Mouse (Mus musculus): ENCODE results near the gene Dynll2. TPM values are rescaled to one million over a fixed set of nuclear protein-coding genes. Genes with fewer than 3 reads are reported as not detected.
A peak's percentile ranks its signal among the peaks of the same experiment; 100 is the strongest.
"Not testable (repeated sequence)": the region's sequence is repeated elsewhere in the genome, so short reads cannot be mapped to it uniquely, and the experiment has no call there.

The Dynll2 gene
- polyA plus RNA-seq, 1 experiment: 60.7 TPM

DNA sequence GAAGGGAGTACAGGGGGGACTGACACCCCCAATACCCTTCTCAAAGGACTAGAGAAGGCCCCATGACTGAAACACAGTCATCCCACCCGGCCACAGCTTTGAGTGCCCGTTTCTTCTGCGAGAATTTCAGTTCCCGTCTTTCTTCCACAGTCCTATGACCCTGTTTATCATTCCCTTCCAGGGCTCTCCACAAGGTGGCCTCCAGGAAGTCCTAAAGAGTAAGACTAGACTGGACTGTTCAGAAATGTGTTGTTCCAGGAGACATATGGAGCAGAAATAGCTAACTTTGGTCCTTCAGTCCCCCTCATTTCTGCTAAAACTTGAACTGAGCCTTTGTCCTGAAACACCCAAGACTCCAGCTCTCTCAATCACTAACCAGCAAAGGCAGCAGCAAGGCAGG is 8.4 kb downstream of the Dynll2 start:
- no peaks in the 10 kb centered on the region for H3K27me3 ChIP-seq (ENCODE audit: control insufficient read depth, insufficient read depth, low read length)
- TF ChIP-seq POLR2A (IDR thresholded peaks at IDR 0.05; ENCODE audit: control insufficient read depth, extremely low read depth, insufficient read depth, low read length, poor library complexity) (no peak), CTCF (IDR thresholded peaks at IDR 0.05; ENCODE audit: borderline replicate concordance, control insufficient read depth, extremely low read depth, insufficient read depth, low read length, poor library complexity) (no peak)
- H3K4me1 ChIP-seq (replicated peaks; ENCODE audit: control insufficient read depth, insufficient read depth, low read length): no peaks in the 10 kb centered on the region
- peaks cover 43% of the 10 kb centered on the region for H3K36me3 ChIP-seq (ENCODE audit: control insufficient read depth, insufficient read depth, low read length)
- no peak overlapping the region for H3K27ac ChIP-seq (ENCODE audit: control insufficient read depth, insufficient read depth, low read length)
- 94% methylated on average over 4 of the region's 4 CpGs for WGBS
- DNase-seq: no peak
- no peak overlapping the region for H3K4me3 ChIP-seq (ENCODE audit: control insufficient read depth, insufficient read depth, low read length)

DNA sequence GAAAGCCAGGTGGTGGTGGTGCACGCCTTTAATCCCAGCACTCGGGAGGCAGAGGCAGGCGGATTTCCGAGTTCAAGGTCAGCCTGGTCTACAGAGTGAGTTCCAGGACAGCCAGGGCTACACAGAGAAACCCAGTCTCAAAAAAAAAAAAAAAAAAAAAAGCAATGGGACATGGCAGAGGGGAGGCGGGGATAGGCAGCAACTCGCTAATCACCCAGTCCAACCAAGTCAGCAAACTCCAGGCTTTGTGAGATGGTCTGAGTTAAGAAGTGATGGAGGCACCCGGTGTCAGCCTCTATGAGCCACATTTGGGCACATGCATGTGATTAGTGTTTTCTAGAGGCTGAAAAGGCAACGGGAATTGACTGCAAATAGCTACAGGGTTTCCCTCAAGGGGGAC is 10.3 kb downstream of the Dynll2 start:
- H3K36me3 ChIP-seq (ENCODE audit: control insufficient read depth, insufficient read depth, low read length): peaks cover 32% of the 10 kb centered on the region
- H3K4me1 ChIP-seq (replicated peaks; ENCODE audit: control insufficient read depth, insufficient read depth, low read length); H3K27ac ChIP-seq (ENCODE audit: control insufficient read depth, insufficient read depth, low read length); DNase-seq; H3K27me3 ChIP-seq (ENCODE audit: control insufficient read depth, insufficient read depth, low read length); H3K4me3 ChIP-seq (ENCODE audit: control insufficient read depth, insufficient read depth, low read length): not testable (repeated sequence)
- WGBS: 95% methylated on average over 8 of the region's 8 CpGs

DNA sequence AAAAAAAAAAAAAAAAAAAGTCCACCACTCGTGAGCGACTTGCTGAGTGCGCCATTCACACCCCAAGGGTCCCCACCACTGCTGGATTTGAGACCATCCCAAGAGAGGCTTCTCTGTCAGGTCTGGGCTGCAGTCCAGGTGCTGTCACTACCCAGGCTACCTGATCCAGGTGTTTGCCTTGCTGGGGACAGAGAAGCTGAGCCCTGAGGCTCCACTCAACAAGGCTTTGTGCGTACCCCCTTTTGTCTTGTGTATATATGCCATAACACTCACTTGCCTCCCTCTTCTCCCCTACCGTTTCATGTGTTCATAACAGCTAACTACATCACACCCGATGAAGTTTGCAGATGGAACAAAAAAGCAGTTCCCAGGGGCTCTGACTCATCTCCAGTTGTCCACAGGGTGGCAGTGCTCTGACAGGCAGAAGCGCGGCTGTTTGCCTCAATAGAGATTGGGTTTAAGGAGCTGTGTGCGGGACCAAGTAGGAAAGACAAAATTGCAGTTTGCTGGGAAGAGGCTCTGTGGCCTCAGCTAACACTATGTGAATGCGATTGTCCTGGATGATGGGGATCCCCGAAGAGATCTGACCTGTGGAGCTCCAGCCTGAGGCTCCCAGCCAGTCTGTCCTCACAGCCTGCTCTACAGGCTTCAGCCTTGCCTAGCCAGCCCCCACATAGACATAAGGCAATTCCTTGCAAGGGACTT is 12.7 kb downstream of the Dynll2 start:
- WGBS: 19% methylated on average over 11 of the region's 11 CpGs
- peak; percentile 56 for DNase-seq

DNA sequence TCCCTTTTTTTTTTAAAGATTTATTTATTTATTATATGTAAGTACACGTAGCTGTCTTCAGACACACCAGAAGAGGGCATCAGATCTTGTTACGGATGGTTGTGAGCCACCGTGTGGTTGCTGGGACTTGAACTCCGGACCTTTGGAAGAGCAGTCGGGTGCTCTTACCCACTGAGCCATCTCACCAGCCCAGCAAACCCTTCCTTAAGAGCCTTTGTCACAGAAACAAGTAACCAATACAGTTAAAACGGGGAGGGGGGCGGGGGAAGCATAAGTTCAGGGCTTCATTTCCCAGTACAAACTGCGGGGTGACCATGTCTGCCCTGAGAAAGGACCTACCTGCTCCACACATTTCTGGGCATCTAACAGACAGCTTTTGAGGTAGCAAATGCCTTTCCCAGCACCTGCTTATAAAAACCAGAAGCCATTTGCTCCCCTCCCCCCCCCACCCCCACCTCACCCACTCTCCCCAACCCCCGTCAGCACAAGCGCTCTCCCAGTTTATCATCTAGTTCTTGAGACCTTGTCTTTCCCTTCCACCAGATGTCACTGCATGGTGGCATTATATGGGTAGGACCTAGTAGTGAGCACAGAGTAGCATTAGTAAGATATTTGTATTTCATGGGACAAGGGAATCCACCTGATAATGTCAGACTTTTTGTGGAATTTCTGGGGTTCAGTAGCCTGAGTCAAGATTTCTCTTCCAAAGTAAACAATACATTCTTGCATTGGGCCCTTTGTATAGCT is 13.6 kb downstream of the Dynll2 start:
- Histone ChIP-seq H3K27me3 (ENCODE audit: control insufficient read depth, insufficient read depth, low read length) (no peaks in the 10 kb centered on the region), H3K4me1 (replicated peaks; ENCODE audit: control insufficient read depth, insufficient read depth, low read length) (no peaks in the 10 kb centered on the region), H3K27ac (ENCODE audit: control insufficient read depth, insufficient read depth, low read length) (no peak overlapping the region), H3K4me3 (ENCODE audit: control insufficient read depth, insufficient read depth, low read length) (no peak overlapping the region), H3K36me3 (ENCODE audit: control insufficient read depth, insufficient read depth, low read length) (peaks cover 8% of the 10 kb centered on the region)
- no peak for DNase-seq
- 39% methylated on average over 10 of the region's 10 CpGs for WGBS
- TF ChIP-seq CTCF (IDR thresholded peaks at IDR 0.05; ENCODE audit: borderline replicate concordance, control insufficient read depth, extremely low read depth, insufficient read depth, low read length, poor library complexity) (no peak), POLR2A (IDR thresholded peaks at IDR 0.05; ENCODE audit: control insufficient read depth, extremely low read depth, insufficient read depth, low read length, poor library complexity) (no peak)

More for the DNA sequence above, 12.7 kb downstream of the Dynll2 start:
- peaks cover 14% of the 10 kb centered on the region for H3K36me3 ChIP-seq (ENCODE audit: control insufficient read depth, insufficient read depth, low read length)
- no peak overlapping the region for H3K4me3 ChIP-seq (ENCODE audit: control insufficient read depth, insufficient read depth, low read length)
- no peaks in the 10 kb centered on the region for H3K4me1 ChIP-seq (replicated peaks; ENCODE audit: control insufficient read depth, insufficient read depth, low read length)
- no peak overlapping the region for H3K27ac ChIP-seq (ENCODE audit: control insufficient read depth, insufficient read depth, low read length)
- no peak for TF ChIP-seq POLR2A (IDR thresholded peaks at IDR 0.05; ENCODE audit: control insufficient read depth, extremely low read depth, insufficient read depth, low read length, poor library complexity)
- TF ChIP-seq CTCF (IDR thresholded peaks at IDR 0.05; ENCODE audit: borderline replicate concordance, control insufficient read depth, extremely low read depth, insufficient read depth, low read length, poor library complexity): peak; percentile 60; the same call in 1 of the 2 replicates
- H3K27me3 ChIP-seq (ENCODE audit: control insufficient read depth, insufficient read depth, low read length): no peaks in the 10 kb centered on the region

DNA sequence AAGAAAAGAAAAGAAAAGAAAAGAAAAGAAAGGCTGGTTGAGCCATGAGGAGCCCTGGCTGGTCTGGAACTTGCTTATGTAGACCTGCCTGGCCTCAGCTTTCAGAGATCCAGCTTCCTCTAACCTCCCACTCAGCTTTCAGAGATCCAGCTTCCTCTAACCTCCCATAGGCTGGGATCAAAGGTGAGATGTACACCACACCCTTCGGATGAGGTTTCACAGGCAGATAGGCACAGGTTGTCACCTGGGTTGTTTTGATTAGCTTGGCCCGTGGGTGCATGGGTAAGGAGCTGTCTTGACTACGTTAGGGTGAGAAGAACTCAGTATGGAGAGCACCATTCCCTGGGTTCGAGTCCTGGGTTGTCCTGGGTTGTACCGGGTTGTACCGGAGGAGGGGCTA is 14.5 kb downstream of the Dynll2 start:
- Histone ChIP-seq H3K4me1 (replicated peaks; ENCODE audit: control insufficient read depth, insufficient read depth, low read length) (no peaks in the 10 kb centered on the region; the same call in 1 of the 2 replicates), H3K27me3 (ENCODE audit: control insufficient read depth, insufficient read depth, low read length) (no peaks in the 10 kb centered on the region), H3K27ac (ENCODE audit: control insufficient read depth, insufficient read depth, low read length) (no peak overlapping the region), H3K4me3 (ENCODE audit: control insufficient read depth, insufficient read depth, low read length) (no peak overlapping the region), H3K36me3 (ENCODE audit: control insufficient read depth, insufficient read depth, low read length) (no peaks in the 10 kb centered on the region)
- WGBS: 86% methylated on average over 6 of the region's 6 CpGs
- no peak for DNase-seq
- TF ChIP-seq POLR2A (IDR thresholded peaks at IDR 0.05; ENCODE audit: control insufficient read depth, extremely low read depth, insufficient read depth, low read length, poor library complexity) (no peak), CTCF (IDR thresholded peaks at IDR 0.05; ENCODE audit: borderline replicate concordance, control insufficient read depth, extremely low read depth, insufficient read depth, low read length, poor library complexity) (no peak)

DNA sequence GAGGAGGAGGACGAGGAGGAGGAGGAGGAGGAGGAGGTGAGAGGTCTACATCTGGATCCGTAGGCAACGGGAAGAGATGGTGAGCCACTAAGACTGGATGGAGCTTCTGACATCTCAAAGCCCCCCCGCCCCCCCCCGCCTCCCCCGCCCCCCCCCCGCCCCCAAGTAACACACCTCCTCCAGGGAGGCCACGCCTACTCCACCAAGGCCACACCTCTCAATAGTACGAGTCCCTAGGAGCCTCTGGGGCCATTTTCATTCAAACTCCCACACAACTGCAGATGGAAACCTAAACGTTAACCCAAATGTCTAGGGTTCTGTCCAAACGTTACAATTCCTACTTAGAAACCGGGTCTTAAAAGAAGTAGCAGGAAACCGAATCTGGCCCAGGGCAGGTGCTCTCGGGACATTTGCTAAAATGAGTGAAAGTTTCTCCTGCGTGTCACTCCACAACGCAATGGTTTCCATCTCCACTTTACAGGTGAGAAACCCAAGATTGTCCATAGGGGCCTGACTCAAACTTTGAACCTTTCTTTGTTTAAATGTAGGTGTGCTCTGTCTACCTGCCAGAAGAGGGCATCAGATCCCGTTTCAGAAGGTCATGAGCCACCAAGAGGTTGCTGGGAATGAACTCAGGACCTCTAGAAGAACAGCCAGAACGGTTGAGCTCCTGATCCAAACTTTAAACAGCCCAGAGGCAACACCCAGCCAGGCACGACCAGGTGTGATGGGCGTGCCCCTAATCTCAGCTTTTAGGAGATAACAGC is 18.8 kb downstream of the Dynll2 start:
- no peaks in the 10 kb centered on the region for H3K27me3 ChIP-seq (ENCODE audit: control insufficient read depth, insufficient read depth, low read length)
- H3K4me1 ChIP-seq (replicated peaks; ENCODE audit: control insufficient read depth, insufficient read depth, low read length): no peaks in the 10 kb centered on the region; the same call in none of the 2 replicates
- 22% methylated on average over 18 of the region's 20 CpGs for WGBS
- no peaks in the 10 kb centered on the region for H3K36me3 ChIP-seq (ENCODE audit: control insufficient read depth, insufficient read depth, low read length)
- no peak for TF ChIP-seq POLR2A (IDR thresholded peaks at IDR 0.05; ENCODE audit: control insufficient read depth, extremely low read depth, insufficient read depth, low read length, poor library complexity)
- no peak for TF ChIP-seq CTCF (IDR thresholded peaks at IDR 0.05; ENCODE audit: borderline replicate concordance, control insufficient read depth, extremely low read depth, insufficient read depth, low read length, poor library complexity)
- H3K4me3 ChIP-seq (ENCODE audit: control insufficient read depth, insufficient read depth, low read length): no peak overlapping the region; the same call in 1 of the 2 replicates
- peak; percentile 17 for DNase-seq
- no peak overlapping the region for H3K27ac ChIP-seq (ENCODE audit: control insufficient read depth, insufficient read depth, low read length)

Data from thymus, adult 2 months (tissue).